Mouse (Mus musculus) ovary, postnatal 10 days (tissue): Measurements from ENCODE around the gene Agbl4.

Experiments
- DNase-seq: peaks from one replicate; pipeline ENCODE4 v3.0.0; 2022; ENCODE audit warnings: low spot score

The Agbl4 gene

DNA sequence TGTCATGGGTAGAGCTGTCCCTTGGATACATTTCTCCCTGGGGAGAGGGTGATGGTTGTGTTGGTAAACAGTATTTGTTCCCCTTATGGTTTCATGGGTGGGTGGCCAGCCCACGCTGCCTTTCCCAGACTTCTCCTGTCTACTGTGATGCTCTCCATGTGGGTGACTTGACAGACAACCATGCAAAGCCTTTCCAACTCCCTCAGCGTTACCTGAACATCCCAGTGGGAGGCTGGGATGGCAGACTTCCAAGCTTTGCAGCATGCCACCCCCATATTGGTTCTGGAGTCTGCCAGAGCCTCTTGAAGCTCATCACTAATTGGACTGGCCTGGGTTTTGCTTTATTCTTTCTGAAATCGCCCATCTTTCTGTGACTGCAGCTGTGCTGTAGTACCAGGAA is 1101.3 kb downstream of the Agbl4 start:
- DNase-seq, result no peak

DNA sequence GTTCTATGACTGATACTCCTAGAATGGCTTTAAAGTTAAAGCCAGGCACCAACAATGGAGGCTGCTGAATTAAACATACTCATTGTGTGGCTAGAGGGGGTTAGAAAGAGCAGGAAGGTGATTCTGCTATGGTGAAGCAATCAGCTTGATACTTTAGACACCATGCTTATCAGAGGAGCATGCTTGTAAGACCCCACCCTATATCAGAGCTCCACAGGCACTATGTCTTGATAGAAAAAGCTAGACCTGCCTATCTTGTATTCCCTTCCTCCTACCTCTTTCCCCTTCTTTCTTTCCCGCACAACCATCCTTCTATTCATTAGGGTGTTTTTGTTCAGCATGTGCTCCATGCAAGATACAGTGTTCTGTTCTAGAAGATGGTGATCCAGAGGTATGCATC is 1104.0 kb downstream of the Agbl4 start:
- DNase-seq, result no peak

DNA sequence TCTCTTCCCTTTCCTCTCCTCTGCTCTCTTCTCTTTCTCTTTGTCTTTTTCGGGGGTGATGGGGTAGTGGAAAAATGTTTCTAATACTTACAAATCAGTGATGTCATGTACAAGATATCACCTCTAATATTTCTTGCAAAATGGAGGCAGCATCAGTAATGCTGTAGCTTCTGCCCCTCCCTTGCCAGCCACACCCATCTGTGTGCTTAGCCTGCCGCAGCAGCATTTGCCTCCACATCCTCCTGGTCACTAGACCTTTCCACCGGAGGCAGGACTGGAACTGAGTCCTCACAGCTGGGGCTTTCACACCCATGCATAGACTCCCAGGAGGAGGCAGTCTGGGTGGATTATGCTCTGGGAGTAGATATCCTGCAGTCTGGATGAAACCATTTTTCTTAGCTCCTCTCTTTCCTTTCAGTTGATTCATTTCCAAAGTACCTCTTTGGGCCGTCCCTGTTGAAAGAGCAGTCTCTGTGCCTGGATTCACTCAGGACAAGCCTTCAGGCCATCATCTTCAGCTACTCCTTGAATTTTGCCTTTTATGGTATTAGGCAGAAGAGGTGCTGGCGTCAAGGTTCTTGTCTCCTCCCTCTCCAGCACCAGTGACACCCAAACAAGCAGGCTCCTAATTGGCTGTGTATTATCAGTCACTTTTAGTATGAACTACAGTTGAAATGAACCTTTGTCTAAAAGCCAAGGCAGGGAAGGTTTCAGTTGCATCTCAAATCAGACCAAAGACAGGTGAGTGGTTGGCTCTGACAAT is 1105.7 kb downstream of the Agbl4 start:
- no peak for DNase-seq

DNA sequence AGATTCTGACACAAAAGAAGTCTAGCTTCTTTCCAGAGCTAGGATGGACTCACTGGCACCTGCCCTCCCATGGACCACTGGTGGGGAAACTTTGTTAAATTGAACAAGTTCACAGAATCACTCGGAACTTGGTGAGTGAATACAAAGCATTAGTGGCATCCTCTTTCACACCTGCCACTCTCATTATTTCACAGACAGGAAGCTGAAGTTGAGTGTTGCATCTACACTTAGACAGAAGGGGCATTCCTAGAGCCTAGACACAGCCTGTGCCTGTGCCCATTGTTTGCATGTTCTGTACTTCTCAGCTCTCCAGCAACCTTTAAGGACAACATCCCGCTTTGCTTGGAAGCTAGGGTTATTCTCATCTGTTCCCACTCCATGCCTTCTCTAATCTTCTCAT is 1107.5 kb downstream of the Agbl4 start:
- DNase-seq, result no peak

DNA sequence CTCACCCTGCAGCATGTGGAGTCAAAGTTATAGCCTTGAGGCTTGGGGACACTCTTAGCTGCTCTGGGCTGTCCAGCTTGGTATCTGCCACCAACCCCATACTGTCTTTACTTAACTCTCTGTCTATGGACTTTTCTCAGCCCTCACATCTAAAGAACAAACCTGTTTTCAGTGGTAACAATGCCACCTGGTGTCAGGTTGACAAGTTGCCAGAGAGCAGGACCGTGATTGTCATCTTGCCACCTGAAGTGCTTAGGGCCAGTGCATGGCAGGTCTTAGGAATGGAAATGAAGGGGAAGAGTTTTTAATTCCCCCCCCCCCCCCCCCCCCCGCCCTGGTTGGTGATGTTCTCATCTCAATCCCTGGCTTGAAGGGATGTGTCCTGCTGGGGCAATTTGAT is 1112.7 kb downstream of the Agbl4 start:
- DNase-seq, result no peak

DNA sequence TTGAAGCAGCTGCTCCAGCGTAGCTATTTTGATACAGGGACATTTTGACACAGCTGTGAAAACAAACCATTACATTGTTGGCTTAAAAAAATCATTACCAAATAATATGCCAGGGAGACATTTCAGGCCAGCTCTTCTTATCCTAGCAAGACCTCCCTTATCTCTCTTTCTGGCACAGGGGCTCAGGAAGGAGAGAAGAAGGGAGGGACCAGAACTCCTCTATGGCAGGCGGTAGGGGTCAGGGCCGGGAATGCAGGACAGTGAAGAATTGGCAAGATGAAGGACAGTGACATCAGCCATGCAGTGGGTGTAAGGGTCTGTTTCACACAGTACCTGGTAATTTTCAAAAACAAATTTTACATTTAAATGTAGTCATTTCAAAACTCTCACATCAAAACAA is 1116.5 kb downstream of the Agbl4 start:
- DNase-seq, result no peak

DNA sequence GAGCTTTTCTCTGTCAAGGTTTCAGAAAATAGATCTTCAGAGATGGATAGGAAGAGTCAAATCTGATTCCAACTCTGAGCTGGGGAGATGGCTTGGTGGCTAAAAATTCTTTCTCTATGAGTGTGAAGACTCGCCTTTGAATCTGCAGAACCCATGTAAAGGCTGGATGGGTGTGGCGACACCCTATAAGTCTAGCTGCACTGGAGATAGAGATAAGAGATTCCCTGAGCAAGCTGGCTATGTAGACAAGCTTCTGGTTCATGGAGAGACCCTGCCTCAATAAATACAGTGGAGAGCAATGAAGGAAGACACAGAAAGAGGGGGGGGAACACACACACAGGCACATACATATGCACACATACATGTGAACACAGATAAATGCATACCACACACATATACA is 1118.7 kb downstream of the Agbl4 start:
- no peak for DNase-seq

DNA sequence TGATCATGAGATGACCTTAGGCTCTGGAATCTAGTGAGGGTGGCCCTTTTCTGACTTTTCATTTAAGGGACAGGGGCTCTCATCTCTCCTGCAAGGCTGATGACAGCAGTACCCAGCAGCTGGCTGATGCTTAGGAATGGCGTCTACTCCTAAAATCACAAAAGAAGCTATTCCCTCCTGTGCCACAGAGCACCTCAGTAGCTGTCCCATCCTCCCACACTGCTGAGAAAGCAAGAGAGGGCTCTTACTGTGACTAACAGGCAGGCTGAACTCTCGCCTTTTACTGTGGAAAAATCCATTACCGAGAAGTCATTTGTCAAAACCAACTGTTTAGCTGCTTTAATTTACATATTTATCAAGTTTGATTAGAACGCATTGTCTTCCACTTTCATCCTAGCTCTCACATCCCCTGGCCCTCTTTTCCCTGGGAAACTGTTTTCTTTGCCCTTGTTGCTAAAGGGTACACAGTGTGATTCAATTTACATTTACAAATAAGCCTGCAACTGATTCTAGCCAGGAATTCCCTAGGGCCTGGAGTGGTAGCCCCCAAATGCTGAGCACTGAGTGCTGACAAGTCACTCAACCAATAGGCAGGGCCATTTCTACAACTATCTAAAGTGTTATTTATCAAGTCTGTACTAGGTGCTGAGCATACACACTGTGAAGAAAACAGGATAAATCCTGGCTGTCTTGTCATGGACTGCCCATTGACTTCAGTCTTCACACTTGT is 1119.8 kb downstream of the Agbl4 start:
- no peak for DNase-seq

DNA sequence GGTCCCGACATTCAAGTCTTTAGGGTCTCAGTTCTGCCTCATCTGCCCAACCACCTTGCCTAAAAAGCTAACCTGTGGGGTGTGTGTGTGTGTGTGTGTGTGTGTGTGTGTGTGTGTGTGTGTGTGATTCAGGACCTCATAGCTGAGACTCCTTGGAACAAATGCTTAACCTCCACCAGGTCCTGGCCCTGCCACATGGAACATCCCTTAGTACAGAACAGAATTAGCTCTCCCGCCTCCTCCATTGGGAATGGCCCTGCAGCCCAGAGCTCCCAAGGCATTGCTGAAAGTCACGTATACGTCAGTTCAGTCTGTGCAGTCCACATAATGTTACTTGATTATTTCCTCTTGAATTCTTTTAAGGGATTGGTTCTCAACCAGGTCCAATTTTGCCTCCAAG is 1120.7 kb downstream of the Agbl4 start:
- DNase-seq, result no peak

DNA sequence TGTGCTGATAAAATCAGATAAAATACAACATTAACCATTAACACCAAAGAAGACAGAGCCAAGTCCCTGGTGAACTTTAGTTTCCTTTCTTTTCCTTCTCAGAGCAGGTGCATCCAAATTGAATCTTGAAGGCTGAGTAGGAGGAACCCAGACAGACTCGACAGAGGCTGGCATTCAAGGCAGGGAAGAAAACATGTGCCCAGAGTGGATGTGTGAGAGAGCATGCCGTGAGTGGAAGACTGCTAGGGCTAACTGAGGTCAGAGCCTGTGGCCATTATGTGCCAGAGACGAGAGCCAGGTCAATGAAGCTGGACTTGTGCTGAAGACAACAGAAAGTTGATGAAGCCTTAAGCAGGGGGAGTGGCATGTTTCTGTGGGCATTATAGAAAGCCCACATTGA is 1121.8 kb downstream of the Agbl4 start:
- no peak for DNase-seq

DNA sequence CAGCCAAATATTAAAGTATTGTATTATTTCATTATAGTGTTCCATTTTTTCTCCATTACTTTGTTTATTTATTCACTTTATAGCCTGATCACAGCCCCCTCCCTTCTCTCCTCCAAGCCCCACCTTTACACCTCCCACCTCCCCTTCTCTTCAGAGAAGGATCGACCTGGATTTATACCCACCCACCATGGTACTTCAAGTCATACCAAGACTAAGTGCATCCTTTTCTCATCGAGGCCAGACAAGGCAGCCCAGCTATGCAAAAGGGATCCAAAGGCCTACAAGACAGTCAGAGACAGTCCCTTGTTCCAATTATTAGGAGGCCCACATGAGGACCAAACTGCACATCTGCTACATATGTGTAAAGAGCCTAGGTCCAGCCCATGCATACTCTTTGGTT is 1122.5 kb downstream of the Agbl4 start:
- DNase-seq, result no peak

DNA sequence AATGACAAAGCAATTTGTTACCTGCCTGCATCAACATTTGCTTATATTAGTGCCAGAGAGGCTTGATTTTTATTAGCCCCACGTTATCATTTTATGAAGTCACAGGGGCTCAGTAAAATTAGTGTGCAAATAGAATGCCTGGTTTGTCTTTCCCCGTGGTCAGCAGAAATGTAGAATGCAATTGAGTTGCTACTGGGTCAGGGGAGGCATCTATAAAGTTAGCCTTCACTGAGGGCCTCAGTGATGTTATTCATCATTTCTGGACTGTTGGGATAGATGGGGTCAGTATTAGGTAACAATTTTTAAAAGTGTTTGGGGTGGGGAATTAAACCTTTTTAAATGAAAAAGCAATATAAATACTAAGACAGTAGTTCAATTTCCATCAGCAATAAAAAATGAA is 1125.5 kb downstream of the Agbl4 start:
- DNase-seq, result no peak

DNA sequence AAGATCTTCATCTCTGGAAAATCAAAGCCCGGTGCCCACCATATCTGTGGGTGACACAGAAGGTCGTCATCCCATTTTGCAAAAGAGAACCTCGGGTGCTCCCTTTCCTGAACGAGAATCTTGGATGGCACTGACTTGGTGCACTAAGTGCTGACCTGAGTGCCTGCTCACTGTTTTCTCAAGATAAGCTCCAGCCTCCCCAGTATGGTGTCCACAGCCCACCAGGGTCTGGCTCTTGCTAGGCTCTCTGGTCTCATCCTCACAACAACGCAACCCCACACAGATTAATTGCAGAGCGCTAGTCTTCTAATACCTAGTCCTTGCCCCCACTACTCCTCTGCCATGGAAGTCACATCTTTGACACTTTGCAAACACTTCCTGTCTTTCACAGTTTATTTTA is 1131.5 kb downstream of the Agbl4 start:
- no peak for DNase-seq

DNA sequence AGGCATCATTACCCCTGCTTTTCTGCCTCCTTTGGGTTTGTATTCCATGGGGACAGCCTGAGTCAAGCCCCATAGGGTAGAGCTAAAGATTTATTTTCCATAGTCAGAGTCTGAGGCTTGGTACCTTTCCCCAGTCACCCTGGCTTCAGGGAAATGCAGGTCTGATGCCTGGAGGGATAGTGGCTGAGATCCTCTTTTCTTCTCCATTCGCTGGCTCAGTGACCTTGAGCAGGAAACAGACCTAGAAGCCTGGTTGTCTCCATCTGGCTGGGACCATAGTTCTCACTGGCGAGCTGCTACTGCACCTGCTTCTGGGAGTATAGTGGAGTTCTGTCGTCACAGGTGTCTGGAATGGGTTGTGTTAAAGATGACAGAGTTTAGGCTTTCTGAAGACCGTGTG is 1132.5 kb downstream of the Agbl4 start:
- DNase-seq, result no peak

DNA sequence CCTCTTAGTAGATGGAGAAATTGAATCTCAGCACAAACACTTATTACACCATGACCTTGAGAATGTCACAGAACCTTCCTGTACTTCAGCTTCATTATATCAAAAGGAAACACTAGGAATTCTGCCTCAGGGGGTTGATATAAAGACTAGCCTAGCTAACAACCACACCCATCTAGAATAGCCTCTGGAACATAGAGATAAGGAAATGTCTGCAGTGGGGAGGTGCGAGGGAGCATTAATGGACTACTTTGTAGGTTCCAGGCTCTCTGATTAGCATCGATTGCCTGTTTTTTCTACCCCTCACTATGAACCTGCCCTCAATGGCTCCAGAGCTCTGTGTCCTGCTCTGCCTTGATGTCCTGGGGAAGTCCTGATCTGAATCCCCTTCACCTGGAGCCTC is 1133.1 kb downstream of the Agbl4 start:
- DNase-seq, result no peak

DNA sequence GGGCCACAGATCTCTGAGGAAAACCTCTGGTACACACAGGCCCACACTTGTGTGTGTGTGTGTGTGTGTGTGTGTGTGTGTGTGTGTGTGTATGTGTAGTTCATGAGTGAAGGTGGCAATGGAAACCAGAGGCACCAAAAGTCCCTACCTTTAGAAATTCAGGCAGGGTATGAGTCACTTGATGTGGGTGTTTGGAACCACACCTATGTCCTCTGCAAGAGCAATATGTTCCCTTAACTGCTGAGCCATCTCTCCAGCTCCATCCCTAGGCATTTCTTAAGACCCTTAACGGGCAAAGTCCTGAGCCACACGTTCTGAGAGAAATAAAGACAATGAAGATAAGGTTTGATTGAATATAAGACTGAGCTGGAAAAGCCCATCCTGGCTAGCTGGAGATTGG is 1147.2 kb downstream of the Agbl4 start:
- no peak for DNase-seq

DNA sequence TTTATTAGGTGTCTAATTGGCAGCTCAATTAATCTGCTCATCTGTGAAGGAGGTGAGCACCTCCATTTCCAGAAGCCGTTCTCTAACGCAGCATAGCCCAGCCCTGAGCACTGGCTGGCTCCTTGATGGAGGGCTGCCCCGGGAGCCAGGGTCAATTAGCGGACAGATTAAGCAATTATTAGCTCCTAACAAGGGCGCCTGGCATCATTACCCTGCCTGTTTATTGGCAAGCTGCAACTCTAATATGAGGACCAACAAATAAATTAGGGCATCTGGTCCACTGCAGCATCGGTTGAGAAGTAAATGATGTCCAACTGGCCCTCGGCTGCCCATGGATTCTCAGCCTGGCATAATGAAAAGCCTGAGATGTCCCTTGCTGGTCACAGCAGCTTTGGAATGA is 1148.5 kb downstream of the Agbl4 start:
- no peak for DNase-seq

DNA sequence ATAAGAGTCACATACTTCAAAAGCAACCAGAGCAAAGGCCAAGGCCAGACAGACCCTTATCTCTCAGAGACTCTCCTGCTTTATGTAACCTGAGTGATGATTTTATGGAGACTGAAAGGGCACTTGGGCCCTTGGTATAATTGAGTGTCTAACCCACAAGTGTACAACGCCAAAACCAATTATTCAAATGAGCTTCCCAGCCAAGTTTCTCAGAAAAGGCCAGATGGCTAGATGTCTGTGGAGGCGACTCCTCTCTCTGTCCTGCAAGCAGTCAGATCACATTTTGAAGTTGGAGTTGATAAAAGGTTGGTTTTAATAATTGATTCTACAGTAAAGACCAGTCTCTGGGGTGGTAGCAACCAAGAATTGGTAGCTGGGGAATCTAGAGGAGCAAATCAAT is 1158.0 kb downstream of the Agbl4 start:
- DNase-seq, result no peak

DNA sequence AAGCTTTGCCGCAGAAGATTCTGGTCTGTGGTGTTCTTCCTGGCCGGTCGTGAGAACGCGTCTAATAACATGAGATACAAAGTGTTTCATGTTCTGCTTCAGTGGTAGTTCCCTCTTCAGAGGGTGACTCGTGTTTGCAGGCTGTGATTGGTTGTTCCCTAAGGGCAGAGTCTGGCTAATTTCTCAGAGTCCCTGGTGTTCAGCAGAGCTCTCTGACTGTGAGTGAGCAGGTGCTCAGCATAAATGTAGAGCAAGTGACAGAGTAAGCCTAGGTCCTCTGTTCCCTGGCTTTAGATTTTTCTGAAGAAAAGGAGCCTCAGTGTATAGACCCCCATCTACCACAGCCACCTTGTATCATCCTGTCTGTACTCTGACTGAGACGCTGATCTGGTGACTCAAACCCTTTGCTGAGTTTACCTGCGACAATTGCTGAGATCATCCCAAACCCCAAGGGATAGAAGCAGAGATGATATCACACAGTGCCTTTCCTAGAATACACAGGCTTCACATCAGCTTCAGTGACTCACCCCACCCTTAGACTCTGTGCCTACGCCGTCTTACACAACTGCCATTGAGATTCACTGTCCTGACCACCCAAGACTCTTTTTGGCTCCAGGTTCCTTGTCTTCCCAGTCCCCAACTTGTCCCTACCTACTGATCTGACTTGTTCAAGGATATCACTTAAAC is 1179.8 kb downstream of the Agbl4 start:
- DNase-seq, result no peak

DNA sequence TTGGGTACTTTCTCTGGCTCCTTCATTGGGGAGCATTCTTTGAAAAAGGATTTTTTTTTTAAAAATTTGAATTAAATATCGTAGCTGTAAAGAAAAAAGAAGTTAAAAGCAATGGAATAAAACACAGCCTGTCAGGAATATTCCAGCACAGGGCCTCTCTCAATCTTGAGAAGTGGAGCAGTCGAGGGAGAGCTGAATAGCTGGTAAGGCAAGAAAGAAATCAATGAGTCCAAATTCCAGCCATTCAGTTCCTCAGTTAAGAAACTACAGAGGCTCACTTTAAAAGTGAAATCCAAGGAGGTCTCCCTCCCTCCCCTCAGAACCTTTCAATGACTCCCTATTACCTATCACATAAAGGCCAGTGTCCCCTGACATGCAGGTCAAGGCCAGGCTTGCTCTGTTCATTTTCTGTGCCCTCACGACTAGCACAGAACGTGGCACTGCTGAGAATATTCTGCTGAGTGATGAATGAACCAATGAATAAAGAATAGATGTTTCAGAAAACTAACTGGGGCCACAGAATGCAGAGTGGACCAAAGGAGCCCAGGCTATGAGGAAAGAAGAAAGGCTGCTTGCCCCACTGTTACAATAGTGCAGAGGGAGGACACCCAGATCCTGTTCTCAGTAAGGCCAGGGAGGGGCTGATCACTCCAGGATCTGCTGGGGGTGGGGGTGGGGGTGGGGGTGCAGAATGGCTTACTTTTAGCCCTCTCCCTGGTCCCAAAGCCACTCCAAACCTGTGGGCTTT is 1181.8 kb downstream of the Agbl4 start:
- no peak for DNase-seq

DNA sequence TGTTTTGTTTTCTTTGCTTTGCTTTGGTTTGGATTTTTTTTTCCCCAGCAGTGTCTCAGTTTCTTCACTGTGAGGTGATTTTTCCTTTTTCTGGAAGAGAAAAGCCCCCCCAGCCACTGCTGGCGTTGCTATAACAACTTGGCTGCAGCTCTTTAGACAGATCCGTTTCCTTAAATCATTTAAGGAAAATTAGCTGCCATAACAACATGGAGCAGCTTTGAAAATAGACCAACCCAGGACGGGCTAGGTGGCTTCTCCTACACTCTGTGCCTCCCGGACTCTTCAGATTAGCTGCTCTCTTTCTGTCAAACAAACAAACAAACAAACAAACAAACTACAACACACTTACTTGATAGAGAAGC is 1182.4 kb downstream of the Agbl4 start:
- DNase-seq, result no peak

DNA sequence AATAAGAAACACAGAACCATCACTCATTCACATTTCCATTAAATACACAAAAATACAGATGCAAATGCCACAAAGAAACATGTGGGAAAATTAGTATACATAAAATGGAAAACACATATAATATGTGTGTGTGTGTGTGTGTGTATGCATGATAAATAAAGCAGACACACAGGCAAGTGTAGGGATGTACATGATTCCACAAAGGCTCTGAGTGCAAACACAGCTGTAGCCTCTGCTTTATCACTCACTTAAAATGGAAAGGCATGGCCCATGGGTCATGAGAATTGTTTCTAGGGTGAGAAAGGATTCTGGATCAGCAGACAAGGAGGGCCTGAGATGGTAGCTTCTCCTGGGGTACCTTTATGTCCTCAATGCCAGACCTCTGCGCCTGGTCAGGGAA is 1182.8 kb downstream of the Agbl4 start:
- DNase-seq, result no peak
